Mouse (Mus musculus) liver, postnatal 0 days (tissue): ENCODE results near the gene Top2a.

Source experiments
- CTCF ChIP-seq: sonication (generic); IDR thresholded peaks from 2 replicates; pipeline ENCODE4 v1.5.1; 2016; ENCODE audit warnings: antibody characterized with exemption, low read depth
- EP300 ChIP-seq: IDR thresholded peaks from 2 replicates; pipeline ENCODE4 v1.6.1; 2016; ENCODE audit warnings: antibody characterized with exemption, low read depth, mild to moderate bottlenecking

DNA sequence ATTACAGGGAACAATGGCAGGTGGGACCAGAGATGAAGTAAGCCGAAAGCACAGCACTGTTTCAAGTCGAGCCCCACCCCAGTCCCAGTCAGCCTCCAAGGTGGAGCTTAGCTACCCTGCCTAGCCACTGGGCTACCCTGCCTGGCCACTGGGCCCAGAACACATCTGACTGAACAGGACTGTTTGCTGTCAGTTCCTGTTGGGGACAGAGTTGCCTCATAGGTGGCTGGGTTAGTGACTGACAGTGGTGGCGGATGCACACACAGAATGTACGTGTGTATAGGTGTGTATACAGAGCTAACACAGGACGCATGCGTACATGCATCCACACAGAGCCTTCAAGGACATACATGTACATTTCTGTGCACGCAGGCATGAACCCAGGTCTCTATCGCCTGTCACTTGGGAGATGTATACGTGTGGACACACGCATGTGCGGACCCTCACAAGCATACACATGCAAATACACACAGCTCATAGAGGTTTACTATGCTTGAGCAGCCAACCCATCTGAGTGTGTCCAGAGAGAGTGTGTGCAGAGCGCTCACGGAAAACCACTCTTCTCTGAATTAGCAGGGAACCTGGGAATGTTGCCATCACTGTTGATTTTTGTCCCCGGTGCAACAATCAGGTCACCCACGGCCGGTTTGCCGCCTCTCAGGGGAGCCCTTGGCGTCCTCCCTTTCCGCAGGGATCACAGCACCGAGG, 42.5 kb downstream of the Top2a start:
- TF ChIP-seq CTCF (no peak), EP300 (no peak)
